Mouse (Mus musculus) bone marrow macrophage, adult 2 months (primary cell): ENCODE measurements around the gene Slc2a1. TPM values are rescaled to one million over a fixed set of nuclear protein-coding genes. Genes with fewer than 3 reads are reported as not detected.

Source experiments
- H3K27ac ChIP-seq: 2 replicates; pipeline ENCODE4 v1.5.1; 2012; ENCODE audit warnings: low read depth, low read length; ENCODE audit not compliant: insufficient read depth
- H3K4me1 ChIP-seq: 2 replicates; pipeline ENCODE4 v1.6.1; 2012; ENCODE audit warnings: low read length; ENCODE audit not compliant: control insufficient read depth, insufficient read depth
- H3K4me3 ChIP-seq: 2 replicates; pipeline ENCODE4 v1.5.1; 2012; ENCODE audit warnings: mild to moderate bottlenecking, low read length, moderate library complexity; ENCODE audit not compliant: insufficient read depth
- CTCF ChIP-seq: IDR thresholded peaks from 2 replicates; pipeline ENCODE4 v1.5.1; 2012; ENCODE audit warnings: low read depth, mild to moderate bottlenecking, low read length, moderate library complexity
- POLR2A ChIP-seq: IDR thresholded peaks from 2 replicates; pipeline ENCODE4 v1.6.1; 2012; ENCODE audit warnings: mild to moderate bottlenecking, low read depth, low read length, borderline replicate concordance
- polyA plus RNA-seq: library from polyadenylated mRNA; stranded (reverse); fragments of >200 nt; gene quantifications from 2 replicates; pipeline ENCODE4 v1.2.4, GENCODE M21; 2012; ENCODE audit not compliant: missing spikeins, insufficient read depth, insufficient read length

The Slc2a1 gene
- polyA plus RNA-seq, 1 experiment = 22.6 TPM

DNA sequence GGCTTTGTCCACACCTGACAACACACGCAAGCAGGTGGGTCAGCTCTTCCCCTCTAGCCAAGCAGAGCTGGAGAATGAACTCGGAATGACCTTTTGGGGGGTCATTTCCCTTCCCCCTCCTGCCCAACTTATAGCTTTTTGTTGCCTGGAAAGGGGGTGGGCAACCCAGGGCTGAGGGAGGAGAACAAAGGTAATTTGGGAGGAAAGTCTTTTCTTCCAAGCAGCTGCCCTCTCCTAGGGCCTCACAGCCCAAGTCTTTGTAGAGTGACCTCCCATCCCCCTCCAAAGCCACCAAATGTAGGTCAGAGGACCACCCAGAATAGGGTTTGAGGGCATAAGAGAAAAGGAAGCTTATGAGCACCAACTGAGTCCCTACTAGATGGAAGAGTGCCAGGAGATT, 34.9 kb upstream of the Slc2a1 start:
- TF ChIP-seq CTCF = no peak
- TF ChIP-seq POLR2A = no peak
- H3K27ac ChIP-seq = no peak overlapping the region
- H3K4me1 ChIP-seq = peaks cover 2% of the 10 kb centered on the region
- no peak overlapping the region for H3K4me3 ChIP-seq

DNA sequence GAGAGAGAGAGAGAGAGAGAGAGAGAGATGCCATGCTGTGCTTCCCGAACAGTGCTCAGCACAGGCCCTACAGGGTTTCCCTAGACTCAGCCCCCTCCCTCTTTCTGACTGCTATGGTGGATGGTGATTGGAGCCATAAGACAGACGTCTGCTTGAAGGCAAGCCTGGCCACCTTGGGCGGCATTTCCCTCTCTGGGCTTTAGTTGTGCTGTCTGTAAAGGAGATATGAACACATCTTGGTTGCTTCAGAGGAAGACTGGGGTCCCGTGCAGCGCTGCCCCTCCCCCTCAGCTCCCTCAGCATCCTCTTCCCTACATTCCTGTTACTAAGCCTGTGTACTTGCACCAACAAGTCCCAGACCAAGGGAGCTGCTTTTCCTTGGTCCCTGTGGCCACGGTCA, 33.9 kb upstream of the Slc2a1 start:
- peaks cover 2% of the 10 kb centered on the region for H3K4me1 ChIP-seq
- H3K4me3 ChIP-seq = no peak overlapping the region
- no peak overlapping the region for H3K27ac ChIP-seq
- no peak for TF ChIP-seq CTCF
- TF ChIP-seq POLR2A = no peak

DNA sequence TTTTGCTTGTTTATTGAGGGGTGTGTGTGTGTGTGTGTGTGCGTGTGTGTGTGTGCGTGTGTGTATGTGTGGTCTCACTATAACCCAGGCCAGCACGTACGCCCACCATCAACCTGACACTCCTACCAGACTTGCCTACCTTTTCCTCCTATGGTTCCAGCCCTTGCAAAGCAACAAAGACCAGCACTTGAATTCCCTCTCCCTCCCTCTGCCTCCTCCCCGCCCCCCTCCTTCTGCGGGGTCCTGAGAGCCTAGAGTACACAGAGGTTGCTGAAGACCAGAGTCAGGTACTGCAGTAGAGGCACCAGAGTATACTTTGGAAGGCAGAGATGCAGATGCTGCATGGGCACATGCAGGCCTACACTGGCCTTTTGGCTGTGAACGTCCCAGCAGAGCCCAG, 33.2 kb upstream of the Slc2a1 start:
- Histone ChIP-seq H3K4me1 (peaks cover 1% of the 10 kb centered on the region), H3K4me3 (no peak overlapping the region), H3K27ac (no peak overlapping the region)
- TF ChIP-seq CTCF = no peak
- TF ChIP-seq POLR2A = no peak

GRCm38 (mm10) chr4:119076336-119076735, 32.2 kb upstream of the Slc2a1 start:
- Histone ChIP-seq H3K4me3 (no peak overlapping the region), H3K27ac (no peak overlapping the region), H3K4me1 (no peaks in the 10 kb centered on the region)
- no peak for TF ChIP-seq CTCF
- no peak for TF ChIP-seq POLR2A

DNA sequence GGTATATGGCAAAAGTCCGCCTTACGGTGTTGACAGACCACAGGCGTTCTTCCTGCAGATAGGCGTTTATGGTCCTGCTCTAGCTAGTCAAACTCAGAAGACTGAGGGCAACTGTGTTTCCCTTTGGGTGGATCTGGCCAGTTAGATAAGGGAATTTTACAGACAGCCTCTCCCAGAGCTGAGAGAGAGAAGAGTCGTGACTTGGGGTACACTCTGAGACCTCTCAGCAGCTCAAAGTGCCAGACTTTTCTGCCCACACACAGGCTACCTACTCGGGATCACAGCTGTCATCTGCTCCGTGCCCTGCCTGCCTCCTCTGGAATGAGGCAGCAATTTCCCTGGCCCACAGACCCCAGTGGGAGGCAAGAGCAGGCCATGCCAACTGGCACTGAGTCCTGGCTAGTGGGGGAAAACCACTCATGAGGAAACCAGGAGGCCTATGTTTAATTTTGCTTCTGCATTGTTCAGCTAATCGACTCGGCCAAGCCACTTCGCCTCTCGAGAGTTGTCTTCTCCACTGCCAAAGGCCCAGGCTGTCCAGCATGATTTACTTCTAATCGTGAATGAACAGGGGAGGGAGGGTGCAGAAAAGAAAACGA, 31.3 kb upstream of the Slc2a1 start:
- TF ChIP-seq POLR2A (no peak), CTCF (no peak)
- no peak overlapping the region for H3K27ac ChIP-seq
- no peaks in the 10 kb centered on the region for H3K4me1 ChIP-seq
- H3K4me3 ChIP-seq = no peak overlapping the region

DNA sequence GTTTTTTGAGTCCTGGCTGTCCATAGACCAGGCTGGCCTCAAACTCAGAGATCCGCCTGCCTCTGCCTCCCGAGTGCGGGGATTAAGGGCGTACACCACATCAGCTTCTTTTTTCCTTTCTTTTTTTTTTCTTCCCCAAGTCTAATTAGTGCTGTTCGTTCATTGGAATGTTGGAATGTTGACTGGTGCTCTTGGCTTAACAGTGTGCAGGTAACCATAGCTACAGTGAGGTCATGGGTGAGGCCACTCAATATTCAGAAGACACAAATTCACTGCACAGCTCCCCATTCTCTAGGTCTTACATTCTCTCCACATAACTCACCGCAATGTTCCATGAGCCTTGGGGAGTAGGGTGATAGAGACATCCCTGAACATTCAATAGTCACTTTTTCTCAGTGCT, 28.6 kb upstream of the Slc2a1 start:
- Histone ChIP-seq H3K4me1 (peaks cover 13% of the 10 kb centered on the region), H3K4me3 (no peak overlapping the region), H3K27ac (no peak overlapping the region)
- TF ChIP-seq POLR2A = no peak
- TF ChIP-seq CTCF = no peak

GRCm38 (mm10) chr4:119082740-119083231, 25.7 kb upstream of the Slc2a1 start:
- H3K27ac ChIP-seq = peak overlapping the region; percentile 21
- peaks cover 13% of the 10 kb centered on the region for H3K4me1 ChIP-seq
- TF ChIP-seq CTCF (no peak), POLR2A (no peak)
- no peak overlapping the region for H3K4me3 ChIP-seq

GRCm38 (mm10) chr4:119088424-119088823, 20.1 kb upstream of the Slc2a1 start:
- TF ChIP-seq POLR2A (no peak), CTCF (no peak)
- Histone ChIP-seq H3K4me3 (no peak overlapping the region), H3K27ac (no peak overlapping the region), H3K4me1 (peaks cover 8% of the 10 kb centered on the region)

DNA sequence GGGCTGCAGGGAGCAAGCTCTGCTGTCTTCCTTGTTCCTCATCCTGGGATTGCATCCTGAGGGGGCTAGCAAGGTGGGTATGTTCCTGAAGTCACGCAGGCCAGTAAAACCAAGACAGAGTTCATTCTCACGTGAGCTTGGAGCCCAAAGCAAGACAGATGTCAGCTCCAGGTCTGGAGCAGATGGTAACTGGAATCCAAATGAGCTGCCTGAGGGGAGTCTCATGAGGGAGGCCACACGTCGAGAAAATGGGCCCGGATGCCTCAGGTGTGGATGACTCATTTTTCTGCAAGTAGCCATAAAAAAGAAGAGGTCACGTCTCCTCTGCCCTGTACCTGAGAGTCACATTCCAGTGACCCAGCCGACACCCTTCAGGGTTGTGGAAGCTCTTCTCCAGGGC, 14.6 kb upstream of the Slc2a1 start:
- H3K27ac ChIP-seq = no peak overlapping the region
- 0 out of 2 replicates have a peak, but pooled peaks cover 2% of the 10 kb centered on the region for H3K4me1 ChIP-seq
- no peak overlapping the region for H3K4me3 ChIP-seq
- TF ChIP-seq CTCF (no peak), POLR2A (no peak)

DNA sequence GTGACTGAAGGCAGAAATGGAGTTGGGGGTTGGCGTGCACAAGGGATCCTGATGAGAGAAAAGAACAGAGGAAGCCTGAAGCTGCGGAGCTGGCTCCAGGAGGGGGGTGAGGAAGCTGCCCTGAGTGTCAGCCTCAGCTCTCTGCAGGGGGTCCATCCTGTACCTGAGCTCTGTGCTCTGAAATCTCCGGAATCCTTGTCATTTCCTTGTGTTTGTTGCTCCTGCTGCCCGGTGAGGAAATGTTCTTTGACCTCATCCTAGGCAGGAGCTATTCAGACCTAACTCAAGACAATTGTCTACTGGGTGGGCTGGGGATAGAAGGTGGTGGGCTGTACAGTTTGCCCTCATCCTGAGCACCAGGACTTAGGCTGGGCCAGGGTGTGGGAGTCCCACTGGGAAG, 13.5 kb upstream of the Slc2a1 start:
- 0 out of 2 replicates have a peak, but pooled peaks cover 2% of the 10 kb centered on the region for H3K4me1 ChIP-seq
- no peak overlapping the region for H3K4me3 ChIP-seq
- no peak overlapping the region for H3K27ac ChIP-seq
- TF ChIP-seq CTCF = no peak
- TF ChIP-seq POLR2A = no peak
